Mouse (Mus musculus): ENCODE data around the gene Lsp1.

The Lsp1 gene

DNA sequence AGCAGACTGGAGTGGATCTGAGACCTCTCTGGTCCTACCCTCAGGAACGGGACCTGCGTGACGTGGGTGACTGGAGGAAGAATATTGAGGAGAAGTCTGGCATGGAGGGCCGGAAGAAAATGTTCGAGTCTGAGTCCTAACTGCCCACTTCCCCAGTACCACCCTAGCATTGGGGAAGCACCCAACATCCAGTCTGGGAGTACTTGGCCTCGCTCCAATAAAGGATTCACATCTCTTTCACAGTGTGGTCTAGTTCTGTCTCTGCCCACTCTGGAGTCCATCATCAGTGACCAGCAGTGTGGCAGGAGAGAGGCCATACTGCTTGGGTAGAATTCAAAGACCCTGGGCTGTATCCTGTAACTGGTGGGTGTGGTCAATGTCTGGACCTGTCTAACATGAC, 16.4 kb upstream of the Lsp1 start:
- DNase-seq (ENCODE audit: low read depth), result no peak

- DNase-seq (ENCODE audit: low read depth), result no peak
Observed at GRCm38 (mm10) chr7:142445324-142445723, 15.3 kb upstream of the Lsp1 start.

DNA sequence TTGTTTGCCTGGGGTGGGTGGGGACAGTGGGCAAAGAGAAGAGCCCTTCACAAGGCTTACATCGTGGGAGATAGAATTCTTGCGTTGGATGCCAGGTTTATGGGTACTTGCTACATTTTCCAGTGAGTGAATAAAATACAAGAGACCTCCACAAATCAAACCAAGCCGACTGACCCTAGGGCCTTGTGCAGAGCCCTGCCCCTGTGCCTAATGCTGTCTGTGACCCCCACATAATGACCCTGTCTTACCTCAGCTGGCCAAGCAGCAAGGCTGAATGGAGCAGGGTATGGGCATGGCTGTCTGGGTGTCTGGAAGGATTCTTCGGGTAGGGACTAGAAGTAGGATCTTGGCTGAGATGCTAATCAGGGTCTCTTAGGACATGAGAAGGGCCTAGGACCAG, 14.3 kb upstream of the Lsp1 start:
- DNase-seq (ENCODE audit: low read depth), result no peak

GRCm38 (mm10) chr7:142449038-142449617, 11.5 kb upstream of the Lsp1 start:
- no peak for DNase-seq (ENCODE audit: low read depth)

DNA sequence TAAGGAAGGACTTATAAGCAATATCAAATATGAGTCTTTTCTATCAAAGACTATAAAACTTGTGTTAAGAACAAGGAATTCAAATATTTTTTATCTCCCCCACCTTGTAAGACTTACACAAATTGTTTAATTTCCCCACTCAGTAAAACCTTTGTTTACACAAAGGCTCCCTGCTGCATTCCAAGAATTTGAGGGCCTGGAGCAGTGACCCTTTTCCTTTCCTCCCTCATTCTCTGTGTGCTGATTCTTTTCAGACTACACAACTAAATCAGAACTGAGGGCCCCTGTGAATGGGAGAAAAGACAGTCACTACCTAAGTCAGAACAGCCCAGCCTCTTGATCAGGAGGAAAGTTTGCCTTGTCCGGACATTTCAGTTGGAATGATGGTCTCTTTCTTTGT, 5.9 kb upstream of the Lsp1 start:
- DNase-seq (ENCODE audit: low read depth), result no peak

DNA sequence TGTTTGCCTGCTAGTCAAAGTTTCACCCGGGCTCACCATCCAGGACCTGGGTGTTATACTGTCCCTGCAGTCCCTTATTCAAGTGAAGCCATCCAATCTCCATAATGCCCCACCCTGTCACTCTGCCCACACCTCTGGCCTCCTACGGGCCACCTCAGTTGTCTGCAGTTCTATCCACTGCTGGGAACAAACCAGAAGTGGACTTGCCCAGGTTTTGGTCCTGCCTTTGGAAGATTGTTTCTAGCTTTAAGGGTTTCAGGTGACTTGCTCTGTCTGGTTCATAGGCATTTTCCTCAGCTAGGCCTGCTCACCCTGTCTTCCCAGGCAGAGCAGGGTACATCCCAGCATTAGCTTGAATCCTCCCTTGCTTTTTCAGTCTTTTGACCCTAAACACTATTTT, 5.4 kb upstream of the Lsp1 start:
- no peak for DNase-seq (ENCODE audit: low read depth)

DNA sequence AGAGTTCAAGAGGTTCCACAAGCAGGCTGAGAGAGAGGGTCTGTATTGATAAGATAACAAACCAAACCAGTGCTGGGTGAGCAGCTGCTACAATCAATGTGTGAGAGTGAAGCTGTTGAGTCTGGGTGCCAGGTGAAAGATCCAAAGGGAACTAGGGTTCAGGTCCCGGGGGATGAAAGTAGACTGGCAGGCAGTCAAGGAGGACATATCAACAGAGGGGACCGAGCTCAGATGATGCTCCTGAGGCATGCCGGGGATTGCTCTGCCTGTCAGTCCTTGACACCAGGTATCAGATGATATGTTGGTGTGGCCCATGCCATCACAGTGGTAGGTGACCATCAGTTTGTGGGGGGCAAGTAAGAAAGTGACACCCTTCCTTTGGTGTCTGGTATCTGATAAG, 3.8 kb upstream of the Lsp1 start:
- DNase-seq (ENCODE audit: low read depth), result no peak

GRCm38 (mm10) chr7:142457227-142457811, 3.3 kb upstream of the Lsp1 start:
- DNase-seq (ENCODE audit: low read depth), result peak; percentile 47

DNA sequence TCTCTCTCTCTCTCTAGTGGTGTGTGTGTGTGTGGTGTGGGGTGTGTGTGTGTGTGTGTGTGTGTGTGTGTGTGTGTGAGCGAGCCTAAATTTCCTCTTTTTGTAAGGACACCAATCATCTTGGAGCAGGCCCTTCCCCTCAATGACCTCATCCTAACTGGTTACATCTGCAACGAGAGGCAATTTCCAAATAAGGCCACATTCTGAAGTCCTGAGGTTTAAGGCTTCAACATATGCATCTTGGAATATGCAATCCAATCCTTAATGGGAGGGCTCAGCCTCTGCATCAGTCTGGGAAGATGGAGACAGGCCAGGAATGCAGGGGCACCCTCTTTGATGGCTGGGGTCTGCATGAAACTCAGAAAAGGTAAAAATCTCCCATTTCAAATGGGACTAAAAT, 2.6 kb upstream of the Lsp1 start:
- peak; percentile 93 for DNase-seq (ENCODE audit: low read depth)

DNA sequence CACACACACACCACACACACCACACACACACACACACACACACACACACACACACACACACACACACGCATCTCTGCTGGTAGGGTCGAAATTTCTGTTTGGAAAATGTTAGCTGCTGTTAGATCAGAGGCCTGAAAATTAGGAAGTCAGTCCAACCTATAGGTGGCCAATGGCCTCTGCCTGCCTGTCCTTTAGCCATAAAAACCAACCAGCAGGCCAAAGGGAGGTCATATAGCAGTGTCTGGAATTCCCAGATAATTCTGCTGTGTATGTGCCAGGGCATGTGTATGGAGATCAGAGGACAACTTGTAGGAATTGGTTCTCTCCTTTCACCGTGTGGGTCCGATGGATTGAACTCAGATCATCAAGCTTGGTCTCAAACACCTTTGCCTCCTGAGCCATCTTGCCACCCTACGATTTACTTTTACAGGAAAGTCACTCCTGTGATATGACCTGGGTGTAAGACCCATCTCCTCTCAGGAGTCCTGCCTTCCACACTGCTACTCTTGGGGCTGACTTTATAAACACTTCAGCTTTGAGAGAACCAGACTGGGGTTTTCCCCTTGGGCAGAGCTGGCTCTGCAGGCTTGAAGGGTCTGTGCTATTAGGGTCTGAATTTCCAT, 1.8 kb upstream of the Lsp1 start:
- no peak for DNase-seq (ENCODE audit: low read depth)

- DNase-seq (ENCODE audit: low read depth), result no peak
Observed at GRCm38 (mm10) chr7:142459299-142459691, 1.3 kb upstream of the Lsp1 start.

GRCm38 (mm10) chr7:142461446-142461845, 837 bp downstream of the Lsp1 start:
- no peak for DNase-seq (ENCODE audit: low read depth)

- no peak for DNase-seq (ENCODE audit: low read depth)
Observed at GRCm38 (mm10) chr7:142462190-142462589, 1.6 kb downstream of the Lsp1 start.

GRCm38 (mm10) chr7:142462594-142463078, 2.0 kb downstream of the Lsp1 start:
- no peak for DNase-seq (ENCODE audit: low read depth)

- DNase-seq (ENCODE audit: low read depth), result no peak
Observed at GRCm38 (mm10) chr7:142470171-142470691, 9.6 kb downstream of the Lsp1 start.

- DNase-seq (ENCODE audit: low read depth), result peak; percentile 59
Observed at GRCm38 (mm10) chr7:142470808-142471413, 10.3 kb downstream of the Lsp1 start.

DNA sequence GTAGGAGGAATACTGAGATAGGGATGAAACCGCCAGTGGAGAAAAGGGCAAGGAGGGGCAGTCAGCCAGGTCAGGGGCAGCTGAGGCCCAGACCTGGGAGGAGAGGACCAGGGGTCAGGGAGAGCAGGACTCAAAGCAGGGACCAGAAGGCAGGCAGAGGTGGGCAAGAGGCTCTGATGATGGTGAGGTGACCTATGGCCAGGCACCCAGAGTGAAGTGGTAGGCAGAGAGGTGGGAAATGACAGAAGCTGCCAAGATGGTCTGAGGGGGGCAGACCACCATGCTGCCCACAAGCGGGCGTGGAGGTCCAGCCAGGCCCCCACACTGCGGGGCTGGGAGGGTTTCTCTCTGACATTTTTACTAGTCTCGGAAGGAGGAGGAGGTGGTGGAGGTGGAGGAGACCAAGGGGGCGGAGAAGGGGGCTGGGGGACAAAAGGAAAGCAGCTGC, 10.8 kb downstream of the Lsp1 start:
- no peak for DNase-seq (ENCODE audit: low read depth)

DNA sequence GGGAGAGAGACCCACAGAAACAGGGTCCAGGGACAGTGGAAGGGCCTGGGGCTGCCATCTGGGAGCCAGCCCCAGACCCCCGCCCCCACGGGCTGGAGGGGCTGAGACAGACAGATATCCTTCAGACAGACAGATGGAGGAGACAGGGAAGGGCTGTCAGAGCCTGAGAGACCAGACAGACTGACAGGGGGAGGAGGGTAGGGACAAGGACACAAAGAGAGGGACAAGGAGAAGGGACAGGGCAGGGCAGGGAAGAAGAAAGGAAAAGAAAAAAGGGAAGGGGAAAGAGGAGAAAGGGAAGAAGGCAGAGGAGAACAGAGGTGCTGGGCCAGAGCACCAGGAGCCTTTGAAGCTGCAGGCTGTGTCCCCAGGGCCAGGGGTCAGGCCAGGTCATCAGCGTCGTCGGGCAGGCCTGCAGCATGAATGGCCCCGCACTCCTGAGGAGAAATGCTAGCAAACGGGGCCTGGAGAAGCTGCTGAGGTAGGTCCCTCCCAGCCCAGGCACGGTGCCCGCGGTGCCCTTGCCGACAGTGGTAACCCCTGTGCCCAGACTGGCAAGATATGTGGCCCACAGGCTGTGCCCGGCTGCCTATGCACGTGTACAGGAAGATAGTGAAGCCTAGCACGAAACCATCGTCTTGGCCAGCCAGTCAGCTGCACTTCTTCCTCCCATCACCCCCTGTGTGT, 11.4 kb downstream of the Lsp1 start:
- no peak for DNase-seq (ENCODE audit: low read depth)

GRCm38 (mm10) chr7:142472936-142473335, 12.3 kb downstream of the Lsp1 start:
- no peak for DNase-seq (ENCODE audit: low read depth)

- no peak for DNase-seq (ENCODE audit: low read depth)
Observed at GRCm38 (mm10) chr7:142473476-142473875, 12.9 kb downstream of the Lsp1 start.

- DNase-seq (ENCODE audit: low read depth), result no peak
Observed at GRCm38 (mm10) chr7:142474799-142475198, 14.2 kb downstream of the Lsp1 start.

DNA sequence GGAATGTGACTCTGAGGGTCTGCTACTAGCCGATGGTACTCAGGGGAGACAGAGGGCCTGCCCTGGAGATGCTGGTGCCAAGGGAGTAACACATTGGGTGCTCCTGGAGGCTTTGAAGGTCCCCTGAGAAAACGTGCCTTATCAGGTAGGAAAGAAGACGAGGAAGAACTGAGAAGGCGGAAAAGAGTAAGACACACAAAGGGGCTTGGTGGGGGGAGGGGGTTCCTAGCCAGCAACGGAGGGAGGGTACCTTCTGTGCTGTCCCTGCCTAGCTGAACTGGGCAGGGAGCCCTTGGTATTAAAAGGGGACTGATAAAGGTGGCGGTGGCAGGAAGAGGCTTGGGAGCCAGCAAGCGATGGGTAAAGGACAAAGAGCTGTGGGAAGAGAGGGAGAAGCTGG, 15.0 kb downstream of the Lsp1 start:
- no peak for DNase-seq (ENCODE audit: low read depth)
